Mouse (Mus musculus) megakaryocyte, embryonic 14.5 days (primary cell): Measurements from ENCODE around the gene Best3. TPM values are rescaled to one million over a fixed set of nuclear protein-coding genes. Genes with fewer than 3 reads are reported as not detected.

Source experiments
- H3K27me3 ChIP-seq: replicated peaks from 2 replicates; pipeline ENCODE3; 2012; ENCODE audit warnings: inconsistent platforms
- H3K36me3 ChIP-seq: replicated peaks from 2 replicates; pipeline ENCODE3; 2012; ENCODE audit warnings: low read length, inconsistent platforms, mixed read lengths
- H3K4me1 ChIP-seq: 2 replicates; pipeline ENCODE4 v1.6.1; 2012; ENCODE audit warnings: inconsistent platforms
- H3K4me3 ChIP-seq: replicated peaks from 2 replicates; pipeline ENCODE3; 2012; ENCODE audit warnings: moderate library complexity, mild to moderate bottlenecking, inconsistent platforms
- H3K9me3 ChIP-seq: 2 replicates; pipeline ENCODE4 v1.6.1; 2012; ENCODE audit warnings: inconsistent platforms
- FLI1 ChIP-seq: IDR thresholded peaks from 2 replicates; pipeline ENCODE4 v1.6.1; 2012; ENCODE audit warnings: low read length, inconsistent platforms, mixed read lengths
- GATA1 ChIP-seq: IDR thresholded peaks from 3 replicates; pipeline ENCODE4 v1.6.1; 2012; ENCODE audit warnings: mixed read lengths, low read length, inconsistent platforms, borderline replicate concordance
- polyA plus RNA-seq: library from polyadenylated mRNA; stranded (reverse); fragments of >175 nt; gene quantifications from 2 replicates; pipeline ENCODE4 v1.2.3, GENCODE M21; 2012; ENCODE audit warnings: low replicate concordance; ENCODE audit not compliant: insufficient read depth

Best3 gene
- polyA plus RNA-seq, 1 experiment = not detected

GRCm38 (mm10) chr10:117049253-117049652, 63.1 kb downstream of the Best3 start:
- H3K36me3 ChIP-seq = peaks cover 62% of the 10 kb centered on the region
- peaks cover 12% of the 10 kb centered on the region for H3K4me1 ChIP-seq
- H3K4me3 ChIP-seq = no peak overlapping the region
- TF ChIP-seq FLI1 (no peak), GATA1 (no peak)
- no peaks in the 10 kb centered on the region for H3K9me3 ChIP-seq
- H3K27me3 ChIP-seq = peaks cover 6% of the 10 kb centered on the region

GRCm38 (mm10) chr10:117049961-117050597, 64.0 kb downstream of the Best3 start:
- H3K4me1 ChIP-seq = peaks cover 12% of the 10 kb centered on the region
- TF ChIP-seq GATA1 (no peak), FLI1 (no peak)
- H3K9me3 ChIP-seq = no peaks in the 10 kb centered on the region
- peaks cover 70% of the 10 kb centered on the region for H3K36me3 ChIP-seq
- H3K4me3 ChIP-seq = no peak overlapping the region
- H3K27me3 ChIP-seq = peaks cover 6% of the 10 kb centered on the region

DNA sequence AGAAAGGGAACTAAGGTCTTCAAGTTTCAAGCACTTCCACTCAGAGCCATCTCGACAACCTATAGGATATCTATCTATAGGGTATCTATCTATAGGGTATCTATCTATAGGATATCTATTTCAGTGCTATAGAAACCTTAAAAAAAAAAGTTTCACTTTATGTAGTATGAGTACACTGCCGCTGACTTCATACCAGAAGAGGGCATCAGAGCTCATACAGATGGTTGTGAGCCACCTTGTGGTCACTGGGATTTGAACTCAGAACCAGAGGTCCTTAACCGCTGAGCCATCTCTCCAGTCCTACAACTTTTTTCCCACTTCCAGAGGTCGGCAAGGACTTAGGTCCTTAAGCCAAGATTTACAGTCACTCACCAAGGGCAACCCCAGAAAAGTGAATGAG, 69.6 kb downstream of the Best3 start:
- Histone ChIP-seq H3K4me3 (no peak overlapping the region), H3K36me3 (peaks cover 99% of the 10 kb centered on the region), H3K9me3 (no peaks in the 10 kb centered on the region), H3K4me1 (peaks cover 17% of the 10 kb centered on the region), H3K27me3 (no peaks in the 10 kb centered on the region)
- TF ChIP-seq FLI1 (no peak), GATA1 (no peak)

DNA sequence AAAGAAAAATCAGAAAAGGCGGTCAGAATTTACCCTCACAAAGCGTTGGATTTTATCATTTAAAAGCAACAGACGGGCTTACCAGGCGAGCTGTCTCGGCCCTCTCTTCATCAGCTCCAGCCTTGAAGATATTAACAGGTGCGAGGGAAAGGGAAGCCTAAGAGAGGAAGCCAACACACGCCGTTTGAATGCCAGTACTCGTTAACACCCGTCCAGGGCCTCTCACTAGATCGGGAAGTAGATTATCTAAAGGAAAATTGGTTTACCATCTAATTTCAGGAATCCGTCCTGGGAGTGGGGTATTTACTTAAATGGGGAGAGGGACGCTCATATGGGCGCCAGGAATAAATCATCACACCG, 76.8 kb downstream of the Best3 start:
- H3K4me3 ChIP-seq = peak overlapping the region; percentile 100
- H3K4me1 ChIP-seq = peaks cover 54% of the 10 kb centered on the region
- H3K27me3 ChIP-seq = no peaks in the 10 kb centered on the region
- TF ChIP-seq FLI1 = no peak
- TF ChIP-seq GATA1 = no peak
- H3K36me3 ChIP-seq = peaks cover 42% of the 10 kb centered on the region
- no peaks in the 10 kb centered on the region for H3K9me3 ChIP-seq

DNA sequence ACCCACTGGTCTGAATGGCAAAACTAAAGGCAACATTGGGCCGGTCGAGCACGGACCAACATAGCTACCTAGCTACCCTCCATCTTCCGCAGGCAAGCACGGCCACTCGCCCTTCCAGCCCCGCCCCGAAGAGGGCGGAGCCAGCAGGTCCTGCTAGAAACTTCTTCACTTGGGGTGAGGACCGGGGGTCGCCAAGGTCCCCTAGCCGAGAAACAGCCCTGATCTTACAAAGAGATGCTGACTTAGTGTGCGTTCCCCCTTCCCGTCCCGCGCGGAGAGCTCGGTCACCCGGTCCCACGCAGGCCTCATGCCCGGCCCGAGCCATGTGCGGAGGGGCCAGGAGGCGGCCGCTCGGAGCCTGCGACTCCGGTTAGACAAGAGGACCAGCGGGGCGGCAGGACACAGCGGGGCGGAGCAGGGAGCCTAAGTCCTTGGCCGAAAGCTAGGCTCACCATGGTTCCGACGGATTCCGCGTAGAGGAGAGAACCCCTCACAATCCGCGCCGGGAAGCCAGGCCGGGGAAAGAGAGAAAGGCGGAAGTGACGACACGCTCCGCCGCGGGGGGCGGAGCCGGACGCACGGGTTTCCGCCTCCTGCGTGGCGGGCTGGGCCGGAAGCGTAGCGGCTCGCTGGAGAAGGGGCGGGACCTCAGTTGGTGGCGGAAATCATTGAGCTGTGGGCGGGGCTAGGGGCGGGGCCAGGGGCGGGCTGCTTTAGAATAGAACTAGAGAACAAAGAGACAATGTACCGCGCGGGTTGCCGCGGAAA, 77.3 kb downstream of the Best3 start, which contains the start of gene Cct2:
Gene Cct2, minus strand, starts transcription at position 561 of the 768 bp plus-strand sequence.
- H3K4me3 ChIP-seq = peak within 1 kb of the TSS; percentile 100

DNA sequence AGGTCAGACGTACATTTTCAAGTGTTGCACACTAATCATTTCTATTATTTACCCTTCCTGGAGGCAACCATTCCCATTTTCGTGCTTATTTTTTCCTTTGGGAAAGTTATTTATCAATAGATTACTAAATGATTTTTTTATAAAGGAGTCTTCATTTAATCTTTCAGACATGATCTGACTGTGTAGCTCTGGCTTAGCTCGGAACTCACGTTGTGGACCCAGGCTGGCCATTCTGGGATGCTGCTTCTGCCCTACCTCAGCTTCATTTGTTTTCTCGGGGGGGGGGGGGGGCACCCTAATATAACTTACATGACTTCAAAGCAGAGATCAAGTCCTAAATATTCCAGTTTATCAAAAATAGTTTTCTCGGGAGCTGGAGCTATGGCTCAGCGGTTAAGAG, 78.0 kb downstream of the Best3 start:
- TF ChIP-seq FLI1 (no peak), GATA1 (no peak)
- Histone ChIP-seq H3K4me1 (peaks cover 54% of the 10 kb centered on the region), H3K27me3 (no peaks in the 10 kb centered on the region)

More for the DNA sequence above, 77.3 kb downstream of the Best3 start, which contains the start of gene Cct2:
- Histone ChIP-seq H3K36me3 (peaks cover 38% of the 10 kb centered on the region), H3K4me1 (peaks cover 54% of the 10 kb centered on the region), H3K27me3 (no peaks in the 10 kb centered on the region), H3K9me3 (no peaks in the 10 kb centered on the region)
- TF ChIP-seq GATA1 (no peak), FLI1 (peak; percentile 48; the same call in 1 of the 2 replicates)

GRCm38 (mm10) chr10:117069109-117069508, 83.0 kb downstream of the Best3 start:
- H3K27me3 ChIP-seq = no peaks in the 10 kb centered on the region
- H3K4me3 ChIP-seq = no peak overlapping the region
- no peak for TF ChIP-seq FLI1
- no peak for TF ChIP-seq GATA1
- peaks cover 60% of the 10 kb centered on the region for H3K4me1 ChIP-seq
- no peaks in the 10 kb centered on the region for H3K9me3 ChIP-seq
- H3K36me3 ChIP-seq = peaks cover 49% of the 10 kb centered on the region

More for the DNA sequence above, 78.0 kb downstream of the Best3 start:
- Histone ChIP-seq H3K4me3 (peak overlapping the region; percentile 100), H3K36me3 (peaks cover 34% of the 10 kb centered on the region), H3K9me3 (no peaks in the 10 kb centered on the region)

GRCm38 (mm10) chr10:117072191-117072888, 86.2 kb downstream of the Best3 start:
- Histone ChIP-seq H3K4me1 (peaks cover 52% of the 10 kb centered on the region), H3K36me3 (peaks cover 78% of the 10 kb centered on the region), H3K9me3 (no peaks in the 10 kb centered on the region), H3K27me3 (no peaks in the 10 kb centered on the region), H3K4me3 (no peak overlapping the region)
- TF ChIP-seq FLI1 (no peak), GATA1 (no peak)

- no peak overlapping the region for H3K4me3 ChIP-seq
- peaks cover 86% of the 10 kb centered on the region for H3K36me3 ChIP-seq
- no peak for TF ChIP-seq GATA1
- no peak for TF ChIP-seq FLI1
Observed at GRCm38 (mm10) chr10:117073176-117073575, 87.1 kb downstream of the Best3 start.

More at GRCm38 (mm10) chr10:117073176-117073575, 87.1 kb downstream of the Best3 start:
- peaks cover 48% of the 10 kb centered on the region for H3K4me1 ChIP-seq
- no peaks in the 10 kb centered on the region for H3K27me3 ChIP-seq
- no peaks in the 10 kb centered on the region for H3K9me3 ChIP-seq

Other genes with a start within 250 kb of the Best3 start
- not detected in 2 replicates for gene Myrfl, start 89.4 kb upstream of the Best3 start, polyA plus RNA-seq
- gene Rab3ip, start 35.5 kb upstream of the Best3 start, polyA plus RNA-seq = 4.8 TPM in 1 of 2 replicates, not detected in the other
- gene Gm10271, start 13.7 kb upstream of the Best3 start, polyA plus RNA-seq = not detected in 2 replicates
- gene Lrrc10, start 59.0 kb downstream of the Best3 start, polyA plus RNA-seq = not detected in 2 replicates
- gene Cct2, start 77.5 kb downstream of the Best3 start, polyA plus RNA-seq = 3.6 and 19.1 TPM in 2 replicates
- 0.75 and 1.5 TPM in 2 replicates for gene Frs2, start 162.2 kb downstream of the Best3 start, polyA plus RNA-seq
- 92.2 and 109 TPM in 2 replicates for gene Yeats4, start 238.2 kb downstream of the Best3 start, polyA plus RNA-seq